24 mouse cellular contexts compared by ENCODE assay signal in the genomic region with DNA sequence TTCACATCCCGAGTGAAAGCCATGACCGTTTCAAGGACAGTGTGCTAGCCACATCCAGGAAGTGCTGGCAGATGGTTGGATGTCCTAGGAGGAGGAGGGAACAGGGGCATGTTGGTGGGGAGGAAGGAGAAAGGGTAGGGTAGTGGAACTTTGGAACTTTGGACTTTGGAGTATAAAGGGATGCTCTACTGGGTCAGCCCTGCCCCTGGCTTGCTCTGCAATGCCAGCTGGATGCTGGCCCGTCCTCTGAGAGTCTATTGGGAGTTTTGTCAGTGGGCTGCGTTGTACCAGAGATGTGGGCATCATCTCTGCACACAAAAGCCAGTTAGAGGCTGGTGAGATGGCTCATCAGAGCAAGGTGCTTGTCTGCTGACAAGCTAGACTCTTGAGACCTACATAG.
"Had no signal": no experiment of that assay in that cellular context is flagged by ENCODE, and none has a peak within 500 bp of the region (broad histone marks: within the 10 kb centered on the region; RNA-seq: fewer than 3 reads in every experiment).

No protein-coding gene starts in this region.

- H3K4me1 ChIP-seq: heart, embryonic 15.5 days; liver, embryonic 13.5 days; liver, embryonic 15.5 days had no signal

- H3K9me3 ChIP-seq: heart, embryonic 15.5 days; hindbrain, embryonic 13.5 days; hindbrain, embryonic 15.5 days; limb, embryonic 10.5 days; liver, embryonic 13.5 days; liver, embryonic 15.5 days had no signal

- ATAC-seq: forebrain, postnatal 0 days; hindbrain, postnatal 0 days; intestine, embryonic 16.5 days; liver, postnatal 0 days had no signal

- H3K36me3 ChIP-seq: heart, embryonic 13.5 days; heart, embryonic 15.5 days; hindbrain, embryonic 13.5 days; hindbrain, embryonic 15.5 days; limb, embryonic 10.5 days; limb, embryonic 12.5 days; liver, embryonic 13.5 days; liver, embryonic 15.5 days had no signal

- H3K4me3 ChIP-seq: heart, adult 2 months; heart, embryonic 13.5 days; heart, embryonic 15.5 days; hindbrain, embryonic 13.5 days; hindbrain, embryonic 15.5 days; layer of hippocampus, adult 2 months; left cerebral cortex, adult 2 months; limb, embryonic 10.5 days; limb, embryonic 12.5 days; liver, embryonic 13.5 days; liver, embryonic 15.5 days had no signal

- H3K27me3 ChIP-seq: heart, embryonic 13.5 days; hindbrain, embryonic 13.5 days; hindbrain, embryonic 15.5 days; limb, embryonic 12.5 days; liver, embryonic 13.5 days; liver, embryonic 15.5 days had no signal

- H3K4me2 ChIP-seq: heart, embryonic 11.5 days; heart, embryonic 13.5 days; heart, embryonic 15.5 days; hindbrain, embryonic 13.5 days; hindbrain, embryonic 15.5 days; limb, embryonic 12.5 days; liver, embryonic 11.5 days; liver, embryonic 13.5 days; liver, embryonic 15.5 days had no signal

- DNase-seq: forebrain, postnatal 0 days; gastrocnemius, postnatal 14 days; gastrocnemius, postnatal 36 days; heart, adult 11 months; heart, adult 2 months; heart, postnatal 14 days; heart, postnatal 36 days; liver; liver, embryonic 13.5 days; liver, postnatal 0 days had no signal

- H3K9ac ChIP-seq: forebrain, postnatal 0 days; heart, embryonic 13.5 days; heart, embryonic 15.5 days; hindbrain, embryonic 13.5 days; hindbrain, embryonic 15.5 days; limb, embryonic 12.5 days; liver, embryonic 13.5 days; liver, embryonic 15.5 days; liver, postnatal 0 days had no signal

- H3K27ac ChIP-seq: heart, adult 2 months; heart, embryonic 13.5 days; heart, embryonic 15.5 days; hindbrain, embryonic 13.5 days; hindbrain, embryonic 15.5 days; hindbrain, postnatal 0 days; kidney, postnatal 0 days; layer of hippocampus, adult 2 months; left cerebral cortex, adult 2 months; limb, embryonic 10.5 days; limb, embryonic 12.5 days; liver, embryonic 13.5 days; liver, embryonic 15.5 days had no signal
